Mouse (Mus musculus): ENCODE measurements around the gene Slc38a8.

- TF ChIP-seq CTCF (IDR thresholded peaks at IDR 0.05; ENCODE audit: low read depth) = no peak
- no peak for TF ChIP-seq EP300 (optimal IDR thresholded peaks at IDR 0.05)
Observed at GRCm38 (mm10) chr8:119548560-119549113, 47.1 kb upstream of the Slc38a8 start.

Measured in stomach, postnatal 0 days (tissue).